Mouse (Mus musculus) liver, embryonic 11.5 days (tissue): ENCODE measurements around the gene Gfap. TPM values are rescaled to one million over a fixed set of nuclear protein-coding genes. Genes with fewer than 3 reads are reported as not detected.
A peak's percentile ranks its signal among the peaks of the same experiment; 100 is the strongest.

ENCODE experiments used
- ATAC-seq: fragments of 200-750 bp; cut with Nextera tagmentation; replicated peaks from 2 replicates; pipeline ENCODE4 v1.8.0; 2017; ENCODE audit warnings: moderate number of reproducible peaks, mild to moderate bottlenecking, moderate TSS enrichment, moderate library complexity; ENCODE audit not compliant: low FRiP score
- DNase-seq: peaks from one replicate; pipeline ENCODE4 v3.0.0-alpha.2; 2017; ENCODE audit warnings: low spot score
- H3K27ac ChIP-seq: fragments of 300-500 bp; sonication (generic); 2 replicates; pipeline ENCODE4 v1.5.1; 2014; ENCODE audit warnings: mild to moderate bottlenecking, low read depth, low read length, control low read depth
- H3K27me3 ChIP-seq: fragments of 300-500 bp; sonication (generic); replicated peaks from 2 replicates; pipeline ENCODE4 v1.6.1; 2014; ENCODE audit warnings: low read length, mixed read lengths; ENCODE audit not compliant: control insufficient read depth, insufficient read depth
- H3K36me3 ChIP-seq: fragments of 300-500 bp; sonication (generic); 2 replicates; pipeline ENCODE4 v1.6.1; 2014; ENCODE audit warnings: mild to moderate bottlenecking, low read length, moderate library complexity, mixed read lengths; ENCODE audit not compliant: control insufficient read depth, insufficient read depth
- H3K4me1 ChIP-seq: fragments of 300-500 bp; sonication (generic); replicated peaks from 2 replicates; pipeline ENCODE4 v1.6.1; 2014; ENCODE audit warnings: low read length, mixed read lengths; ENCODE audit not compliant: control insufficient read depth, insufficient read depth
- H3K4me2 ChIP-seq: fragments of 300-500 bp; sonication (generic); 2 replicates; pipeline ENCODE4 v1.6.1; 2014; ENCODE audit warnings: mild to moderate bottlenecking, control low read depth, moderate library complexity
- H3K4me3 ChIP-seq: fragments of 300-500 bp; sonication (generic); 2 replicates; pipeline ENCODE4 v1.5.1; 2014; ENCODE audit warnings: low read depth, low read length, control low read depth
- H3K9ac ChIP-seq: fragments of 300-500 bp; sonication (generic); 2 replicates; pipeline ENCODE4 v1.6.1; 2014; ENCODE audit warnings: low read depth, low read length, control low read depth
- H3K9me3 ChIP-seq: fragments of 300-500 bp; sonication (generic); 2 replicates; pipeline ENCODE4 v1.6.1; 2016; ENCODE audit warnings: low read length, inconsistent platforms, mixed read lengths; ENCODE audit not compliant: control insufficient read depth
- WGBS: fragments of 180-500 bp; shearing (Covaris S2); extraction: QIAGEN DNeasy Blood & Tissue Kit; methylation state at CpG from one replicate; pipeline ENCODE4 v1.1.7; 2014; 5-methylcytosine and 5-hydroxymethylcytosine counted together
- polyA plus RNA-seq: library from polyadenylated mRNA; unstranded; fragments of >200 nt; fragmentation: Nextera tagmentation; extraction: Ambion mirVana; gene quantifications from 2 replicates; pipeline ENCODE4 v1.2.1, GENCODE M21; 2014

The Gfap gene
- polyA plus RNA-seq, 1 experiment from 2014 or later: 2.4 TPM

DNA sequence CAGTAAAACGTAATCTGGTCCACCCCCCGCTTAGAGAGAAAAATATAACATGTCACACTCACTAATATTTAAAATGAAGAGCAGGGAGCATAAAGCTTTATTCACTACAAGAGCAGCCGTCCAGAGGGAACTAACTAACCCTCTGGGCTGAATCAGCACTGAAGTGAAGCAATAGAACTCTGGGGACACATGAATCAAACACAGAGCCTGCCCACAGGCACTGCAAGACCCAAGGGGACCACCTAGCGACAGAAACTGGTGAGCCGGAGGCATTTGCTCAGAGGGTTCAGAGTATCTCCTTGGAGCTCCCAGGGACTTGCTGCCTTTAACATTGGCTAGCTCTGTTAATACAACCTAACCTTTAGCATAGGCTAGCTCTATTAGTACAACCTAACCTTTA lies 10.6 kb downstream of the Gfap start:
- Histone ChIP-seq H3K4me3 (no peak overlapping the region), H3K4me2 (no peak overlapping the region), H3K9me3 (no peaks in the 10 kb centered on the region), H3K27ac (no peak overlapping the region), H3K4me1 (peaks cover 9% of the 10 kb centered on the region), H3K36me3 (no peaks in the 10 kb centered on the region), H3K9ac (no peak overlapping the region), H3K27me3 (peaks cover 40% of the 10 kb centered on the region)
- DNase-seq (no peak), ATAC-seq (no peak)
- 74% methylated on average over 5 of the region's 5 CpGs for WGBS

- H3K4me2 ChIP-seq: no peak overlapping the region
- H3K9ac ChIP-seq: no peak overlapping the region
- peaks cover 8% of the 10 kb centered on the region; the same call in 1 of the 2 replicates for H3K4me1 ChIP-seq
- WGBS: 64% methylated on average over 3 of the region's 3 CpGs
- H3K9me3 ChIP-seq: no peaks in the 10 kb centered on the region
- peaks cover 23% of the 10 kb centered on the region for H3K27me3 ChIP-seq
- no peak overlapping the region for H3K4me3 ChIP-seq
- DNase-seq (no peak), ATAC-seq (no peak)
- no peak overlapping the region for H3K27ac ChIP-seq
- H3K36me3 ChIP-seq: no peaks in the 10 kb centered on the region
Observed at GRCm38 (mm10) chr11:102888135-102888534, 12.6 kb downstream of the Gfap start.

- Histone ChIP-seq H3K4me2 (no peak overlapping the region), H3K9me3 (no peaks in the 10 kb centered on the region), H3K36me3 (no peaks in the 10 kb centered on the region), H3K4me3 (no peak overlapping the region), H3K4me1 (peaks cover 6% of the 10 kb centered on the region; the same call in 1 of the 2 replicates), H3K27me3 (peaks cover 27% of the 10 kb centered on the region), H3K9ac (no peak overlapping the region), H3K27ac (no peak overlapping the region)
- DNase-seq (no peak), ATAC-seq (no peak)
- WGBS: 82% methylated on average over 5 of the region's 5 CpGs
Observed at GRCm38 (mm10) chr11:102887433-102887832, 13.3 kb downstream of the Gfap start.

DNA sequence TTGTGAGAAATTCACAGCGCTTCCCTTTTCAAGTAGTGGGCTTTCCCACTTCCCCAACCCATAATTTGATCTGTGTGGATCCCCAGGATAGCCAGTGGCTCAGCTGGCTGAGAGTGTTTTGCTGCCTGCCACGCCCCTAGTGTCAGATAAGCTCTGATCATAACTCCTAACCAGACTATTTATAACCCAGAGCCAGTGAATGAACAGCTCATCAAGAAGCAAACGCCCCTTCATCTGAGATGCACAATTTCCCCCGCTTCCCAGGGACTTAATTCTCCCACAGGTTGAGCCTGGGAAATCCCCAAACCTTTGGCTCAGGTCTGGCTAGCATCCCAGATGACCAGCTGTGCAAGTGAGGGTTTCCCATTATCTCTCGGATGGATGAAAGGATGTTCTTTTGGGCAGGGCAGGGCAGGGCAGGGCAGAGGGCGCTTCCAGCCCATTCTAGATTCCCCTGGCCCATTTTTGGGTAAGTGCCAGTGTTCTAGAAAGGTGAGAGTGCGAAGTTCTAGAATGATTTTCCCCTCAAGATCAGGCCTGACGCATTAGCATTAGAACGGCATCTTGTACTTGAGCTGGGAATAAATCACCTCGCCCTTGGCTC lies 16.0 kb downstream of the Gfap start, which contains the start of gene Fam187a:
Gene Fam187a, plus strand, starts transcription at position 554 of the 604 bp plus-strand sequence.
- no peaks in the 10 kb centered on the region for H3K9me3 ChIP-seq
- no peak within 1 kb of the TSS for H3K4me3 ChIP-seq
- no peak for ATAC-seq
- H3K27ac ChIP-seq: no peak within 1 kb of the TSS
- H3K4me1 ChIP-seq: peaks cover 9% of the 10 kb centered on the region
- 56% methylated on average over 10 of the region's 10 CpGs for WGBS
- H3K36me3 ChIP-seq: no peaks in the 10 kb centered on the region
- H3K4me2 ChIP-seq: no peak within 1 kb of the TSS
- no peak within 1 kb of the TSS for H3K9ac ChIP-seq
- H3K27me3 ChIP-seq: peaks cover 23% of the 10 kb centered on the region
- DNase-seq: no peak

DNA sequence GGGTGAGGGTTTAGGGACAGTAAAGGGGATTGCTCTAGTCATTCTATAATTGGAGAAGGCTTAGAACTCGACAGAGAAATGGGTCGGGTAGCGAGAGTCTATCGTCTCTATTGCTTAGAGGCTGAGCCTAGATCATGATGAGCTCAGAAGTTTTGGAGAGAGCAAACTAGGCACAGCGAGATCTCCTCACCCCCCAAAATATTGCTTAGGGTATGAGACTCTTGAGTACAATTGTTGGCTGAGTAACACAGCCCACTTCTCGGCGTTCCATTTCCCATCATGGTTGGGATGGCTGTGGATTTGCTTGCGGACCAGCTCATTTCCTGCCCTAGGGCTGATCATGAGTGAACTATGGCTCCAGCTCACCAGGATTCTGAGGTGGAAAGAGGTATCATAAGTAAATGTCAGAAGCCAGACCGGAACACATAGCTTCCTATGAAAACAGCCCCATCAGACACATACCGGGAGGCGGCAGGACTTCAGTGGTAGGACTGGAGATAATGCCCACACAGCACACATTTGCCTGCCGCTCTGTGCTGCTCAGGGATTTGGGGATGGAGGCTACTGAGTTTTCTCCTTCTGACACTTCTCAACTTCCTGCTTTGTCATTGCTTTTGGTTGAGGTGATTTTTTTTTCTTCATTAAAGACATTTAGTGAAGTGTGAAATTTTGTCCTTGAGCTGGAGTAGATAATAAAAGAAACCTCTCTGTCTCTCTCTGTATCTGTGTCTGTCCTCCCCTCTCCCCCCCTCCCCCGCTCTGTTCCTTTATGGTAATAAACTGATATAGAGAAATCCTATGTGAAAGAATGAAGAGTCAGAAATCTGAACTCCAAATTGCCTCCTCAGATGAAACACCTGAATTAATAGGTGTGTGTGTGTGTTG lies 19.2 kb downstream of the Gfap start:
- peak overlapping the region; percentile 39 for H3K9ac ChIP-seq
- peak; percentile 35; the same call in 1 of the 2 replicates for ATAC-seq
- no peak for DNase-seq
- no peak overlapping the region for H3K27ac ChIP-seq
- 17% methylated on average over 13 of the region's 13 CpGs for WGBS
- peak overlapping the region; percentile 79 for H3K4me2 ChIP-seq
- H3K27me3 ChIP-seq: peaks cover 12% of the 10 kb centered on the region; the same call in 1 of the 2 replicates
- H3K4me3 ChIP-seq: peak overlapping the region; percentile 87
- H3K9me3 ChIP-seq: no peaks in the 10 kb centered on the region
- H3K4me1 ChIP-seq: peaks cover 15% of the 10 kb centered on the region
- H3K36me3 ChIP-seq: peaks cover 8% of the 10 kb centered on the region; the same call in 1 of the 2 replicates

DNA sequence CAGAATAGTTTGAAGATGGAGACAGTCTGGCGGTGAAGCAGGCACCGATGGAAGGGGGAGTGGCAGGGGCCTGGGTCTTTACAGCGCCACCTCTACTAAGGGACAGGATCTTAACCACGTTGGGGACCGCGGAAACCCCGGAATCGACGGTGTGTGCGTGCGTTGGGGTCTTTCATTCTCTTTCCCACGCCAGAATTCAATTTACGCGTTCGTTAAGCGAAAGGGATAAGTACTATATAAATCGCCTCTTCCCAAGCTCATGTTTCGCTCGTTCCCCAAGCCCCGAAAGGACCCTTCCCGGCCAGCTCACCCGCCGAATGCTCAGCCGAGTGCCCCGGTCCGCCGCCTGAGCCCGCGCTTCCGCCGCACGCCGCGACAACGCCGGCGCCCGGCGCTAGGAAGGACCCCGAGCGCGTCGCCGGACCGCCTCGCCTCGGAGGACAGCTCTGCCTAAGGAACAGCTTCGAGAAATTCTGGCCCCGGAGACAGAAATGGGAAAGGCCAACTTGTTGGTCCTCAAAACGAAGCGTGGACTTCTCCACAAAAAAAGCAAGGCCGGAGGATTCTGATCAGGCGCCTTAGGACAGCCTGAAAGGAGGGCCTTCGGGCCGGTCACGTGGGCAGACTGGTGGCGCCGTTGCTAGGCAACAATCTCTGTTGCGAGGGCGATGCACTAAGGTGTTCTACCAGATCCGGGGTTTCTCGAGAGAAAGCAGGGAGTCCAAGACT lies 20.0 kb downstream of the Gfap start, which contains the start of the genes Eftud2 and Ccdc103:
Gene Eftud2, minus strand, starts transcription at position 401 of the 729 bp plus-strand sequence.
Gene Ccdc103, plus strand, starts transcription at position 620 of the 729 bp plus-strand sequence.
- peaks cover 14% of the 10 kb centered on the region; the same call in 1 of the 2 replicates for H3K36me3 ChIP-seq
- WGBS: 1% methylated on average over 62 of the region's 62 CpGs
- H3K4me3 ChIP-seq: peak within 1 kb of the TSS; percentile 87

GRCm38 (mm10) chr11:102879558-102879957 lies 21.2 kb downstream of the Gfap start:
- H3K4me1 ChIP-seq: peaks cover 12% of the 10 kb centered on the region
- H3K27me3 ChIP-seq: 0 out of 2 replicates have a peak, but pooled peaks cover 3% of the 10 kb centered on the region
- H3K4me3 ChIP-seq: peak overlapping the region; percentile 87
- ATAC-seq (no peak), DNase-seq (no peak)
- peak overlapping the region; percentile 88 for H3K9ac ChIP-seq
- WGBS: 80% methylated on average over 2 of the region's 2 CpGs
- peak overlapping the region; percentile 79 for H3K4me2 ChIP-seq
- H3K36me3 ChIP-seq: peaks cover 20% of the 10 kb centered on the region; the same call in 1 of the 2 replicates
- no peaks in the 10 kb centered on the region for H3K9me3 ChIP-seq
- H3K27ac ChIP-seq: no peak overlapping the region

More for the DNA sequence above, 20.0 kb downstream of the Gfap start, which contains the start of the genes Eftud2 and Ccdc103:
- ATAC-seq (peak; percentile 91), DNase-seq (peak; percentile 94)
- H3K27me3 ChIP-seq: 0 out of 2 replicates have a peak, but pooled peaks cover 7% of the 10 kb centered on the region
- peak within 1 kb of the TSS; percentile 79 for H3K4me2 ChIP-seq
- peak within 1 kb of the TSS; percentile 73 for H3K27ac ChIP-seq
- H3K9me3 ChIP-seq: no peaks in the 10 kb centered on the region
- H3K9ac ChIP-seq: peak within 1 kb of the TSS; percentile 88
- H3K4me1 ChIP-seq: peaks cover 15% of the 10 kb centered on the region

- Histone ChIP-seq H3K27ac (no peak overlapping the region), H3K36me3 (peaks cover 34% of the 10 kb centered on the region), H3K9ac (no peak overlapping the region), H3K4me2 (no peak overlapping the region), H3K27me3 (no peaks in the 10 kb centered on the region), H3K4me3 (no peak overlapping the region), H3K9me3 (no peaks in the 10 kb centered on the region), H3K4me1 (peaks cover 7% of the 10 kb centered on the region)
- DNase-seq: no peak
- 89% methylated on average over 7 of the region's 7 CpGs for WGBS
- ATAC-seq: no peak
Observed at GRCm38 (mm10) chr11:102874801-102875334, 25.8 kb downstream of the Gfap start.
